Mouse (Mus musculus) urinary bladder, postnatal 25 days (tissue): ENCODE results near the gene Krtap4-1.
"Not testable (repeated sequence)": the region's sequence is repeated elsewhere in the genome, so short reads cannot be mapped to it uniquely, and the experiment has no call there.

Experiments used
- DNase-seq: peaks from one replicate; pipeline ENCODE4 v3.0.0; 2022; ENCODE audit warnings: low spot score

The Krtap4-1 gene

DNA sequence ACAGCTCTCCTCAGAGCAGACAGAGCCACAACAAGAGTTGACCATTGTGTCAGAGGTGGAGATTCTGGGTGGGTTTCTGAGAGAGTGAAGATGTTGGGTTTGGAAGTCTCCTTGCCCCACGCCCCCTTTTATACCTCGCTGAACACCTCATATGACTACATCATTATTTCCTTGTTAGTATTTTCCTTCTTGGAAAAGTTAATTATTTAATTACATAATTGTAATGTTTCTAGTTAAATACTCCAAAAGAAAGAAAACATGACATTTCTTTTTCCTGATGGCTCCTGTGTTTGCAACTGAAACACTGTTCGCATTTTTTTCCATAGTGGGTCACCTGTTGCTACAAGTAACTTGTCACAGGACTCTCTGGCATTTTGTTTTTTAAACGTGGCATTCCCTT, at the start of gene Krtap4-1:
Gene Krtap4-1 (minus strand): TSS at position 101 of the 400 bp plus-strand sequence.
- DNase-seq: no peak

DNA sequence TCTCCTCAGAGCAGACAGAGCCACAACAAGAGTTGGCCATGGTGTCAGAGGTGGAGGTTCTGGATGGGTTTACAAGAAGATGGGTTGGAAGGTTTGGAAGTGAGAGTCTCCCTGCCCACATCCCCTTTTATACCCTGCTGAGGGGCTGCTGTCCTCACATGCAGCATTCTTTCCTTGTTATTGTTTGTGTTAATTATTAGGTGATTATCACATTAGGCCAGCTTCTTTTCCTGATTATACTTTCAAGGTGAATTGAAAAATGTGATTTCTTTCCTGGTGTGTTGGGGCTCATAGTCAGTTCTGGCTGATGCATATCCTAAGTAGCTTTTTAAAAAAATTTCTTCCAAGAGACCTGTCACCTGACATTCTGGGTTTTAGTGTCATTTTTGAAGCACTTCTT, 37.8 kb upstream of the Krtap4-1 start, which contains the start of gene Krtap4-6:
Gene Krtap4-6 (minus strand): TSS at position 101 of the 400 bp plus-strand sequence.
- DNase-seq: no peak

DNA sequence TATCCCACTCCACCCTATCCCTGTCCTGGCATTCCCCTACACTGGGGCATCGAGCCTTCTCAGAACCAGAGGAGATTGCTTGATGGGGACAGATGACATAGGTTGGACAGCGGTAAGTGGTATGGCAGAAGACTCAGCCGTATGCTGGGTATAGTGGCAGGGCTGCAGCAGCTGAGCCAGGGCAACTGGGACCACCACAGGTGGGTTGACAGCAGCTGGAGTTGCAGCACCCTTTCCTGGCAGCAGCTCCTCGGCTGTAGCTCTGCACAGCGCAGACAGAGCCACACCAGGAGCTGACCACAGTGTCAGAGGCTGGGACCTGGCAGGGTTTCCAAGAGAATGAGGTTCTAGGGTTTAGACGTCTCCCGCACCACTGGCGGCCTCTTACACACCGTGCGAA, 34.8 kb upstream of the Krtap4-1 start:
- no peak for DNase-seq

DNA sequence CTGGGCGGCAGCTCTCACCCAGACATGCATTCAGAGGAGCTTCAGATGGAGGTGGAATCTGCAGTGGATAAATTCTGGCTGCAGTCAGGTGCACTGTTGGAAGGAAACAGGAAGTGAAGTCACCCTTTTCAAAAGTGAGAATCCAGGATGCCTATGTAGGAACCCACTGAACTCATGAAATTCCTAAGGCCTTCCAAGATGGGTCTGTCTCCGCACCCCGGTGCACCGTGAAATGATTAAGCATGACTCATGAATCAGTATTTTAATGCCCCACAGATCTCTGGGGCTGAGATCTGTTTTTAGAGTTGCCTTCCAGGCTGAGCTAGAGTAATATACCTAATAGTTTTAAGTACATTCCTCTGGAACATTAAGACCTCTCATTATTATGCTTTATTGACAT, 31.2 kb upstream of the Krtap4-1 start:
- DNase-seq: no peak

DNA sequence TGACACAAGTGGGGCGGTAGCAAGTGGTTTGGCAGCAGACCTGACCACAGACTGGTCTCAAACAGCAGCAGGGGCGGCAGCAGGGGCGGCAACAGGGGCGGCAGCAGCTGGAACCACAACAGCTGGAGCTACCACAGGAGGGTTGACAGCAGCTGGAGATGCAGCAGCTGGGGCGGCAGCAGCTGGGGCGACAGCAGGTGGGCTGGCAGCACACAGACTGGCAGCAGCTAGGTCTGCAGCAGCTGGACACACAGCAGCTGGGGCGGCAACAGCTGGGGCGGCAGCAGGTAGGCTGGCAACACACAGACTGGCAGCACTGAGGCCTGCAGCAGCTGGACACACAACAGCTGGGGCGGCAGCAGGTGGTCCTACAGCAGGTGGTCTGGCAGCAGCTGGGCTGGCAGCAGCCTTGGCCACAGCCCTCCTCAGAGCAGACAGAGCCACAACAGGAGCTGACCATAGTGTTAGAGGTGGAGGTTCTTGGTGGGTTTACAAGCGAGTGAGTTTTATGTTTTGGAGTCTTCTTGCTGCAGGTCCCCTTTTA, 30.5 kb upstream of the Krtap4-1 start, which contains the start of gene Gm11563:
Gene Gm11563 (minus strand): TSS at position 494 of the 544 bp plus-strand sequence.
- DNase-seq: not testable (repeated sequence)

DNA sequence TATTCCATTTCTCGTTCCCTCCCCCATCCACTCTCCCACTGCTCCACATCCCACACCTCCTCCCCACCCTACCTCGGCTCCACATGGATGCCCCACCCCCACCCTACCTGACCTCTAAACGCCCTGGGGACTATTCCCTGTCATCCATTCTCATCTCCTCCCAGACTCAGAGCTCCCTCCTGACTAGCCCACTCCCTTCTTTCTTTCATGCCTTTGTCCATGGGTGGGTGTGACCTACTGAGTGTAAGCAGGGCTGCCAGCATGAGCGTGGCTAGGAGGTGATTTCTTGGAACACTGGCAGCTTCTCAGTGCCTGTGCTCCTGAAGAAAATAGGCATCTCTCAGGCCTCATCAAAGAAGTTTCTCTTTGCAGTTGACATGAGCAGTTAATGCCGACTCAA, 29.0 kb upstream of the Krtap4-1 start:
- no peak for DNase-seq

DNA sequence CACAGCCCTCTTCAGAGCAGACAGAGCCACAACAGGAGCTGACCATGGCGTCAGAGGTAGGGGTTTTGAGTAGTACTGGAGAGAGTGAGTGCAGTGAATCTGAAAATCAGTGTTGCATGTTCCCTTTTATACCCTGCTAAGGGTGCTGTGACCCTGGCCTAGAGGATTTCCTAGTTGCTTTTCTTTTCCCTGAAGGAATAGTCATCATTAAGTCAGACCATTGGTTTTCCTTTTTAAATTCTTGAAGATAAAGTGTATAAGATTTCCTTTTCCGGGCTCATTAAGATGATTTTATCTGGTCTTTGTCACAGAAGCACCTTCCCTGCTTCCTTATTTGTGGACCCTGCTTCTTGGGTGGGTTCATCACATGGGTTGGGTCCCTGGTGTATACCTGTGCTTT, 22.1 kb upstream of the Krtap4-1 start, which contains the start of gene Gm11555:
Gene Gm11555 (minus strand): TSS at position 101 of the 400 bp plus-strand sequence.
- DNase-seq: no peak

DNA sequence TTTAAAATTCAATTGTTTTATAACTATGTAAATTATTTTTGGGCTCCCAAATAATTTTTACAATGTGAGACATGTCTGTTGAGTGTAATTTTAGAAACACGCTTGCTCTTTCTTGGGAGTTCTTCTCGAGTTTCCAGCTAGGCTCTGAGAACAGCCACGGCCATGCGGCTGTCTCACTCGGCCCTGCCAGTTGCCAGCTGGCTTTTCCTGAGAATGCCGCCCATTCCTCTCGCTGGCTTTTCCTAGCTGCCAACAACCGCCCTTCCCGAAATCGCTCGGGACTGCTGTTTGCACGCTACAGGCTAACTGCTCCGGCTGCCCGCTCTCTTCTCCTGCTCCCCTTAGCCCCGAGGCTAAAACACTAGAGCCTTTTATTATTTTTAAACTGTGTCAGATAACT, 18.4 kb upstream of the Krtap4-1 start:
- DNase-seq: no peak

DNA sequence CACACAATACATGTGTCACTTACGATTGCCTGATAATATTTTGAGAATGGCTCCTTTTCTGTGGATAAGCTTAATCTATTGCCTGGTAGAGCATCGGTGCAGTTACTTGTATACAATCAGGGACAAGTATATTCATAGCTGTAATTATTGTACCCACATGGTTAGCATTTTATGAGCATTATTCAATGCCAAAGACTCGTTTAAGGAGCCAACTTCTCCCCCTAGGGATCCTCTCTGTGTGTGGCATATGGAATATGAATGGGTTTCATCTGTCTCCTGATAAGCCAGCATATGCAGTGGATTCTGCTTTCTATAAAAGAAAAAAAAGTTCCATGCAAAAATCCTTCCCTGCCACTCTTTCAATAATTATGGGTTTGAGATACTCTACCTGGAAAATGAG, 16.3 kb upstream of the Krtap4-1 start:
- no peak for DNase-seq

DNA sequence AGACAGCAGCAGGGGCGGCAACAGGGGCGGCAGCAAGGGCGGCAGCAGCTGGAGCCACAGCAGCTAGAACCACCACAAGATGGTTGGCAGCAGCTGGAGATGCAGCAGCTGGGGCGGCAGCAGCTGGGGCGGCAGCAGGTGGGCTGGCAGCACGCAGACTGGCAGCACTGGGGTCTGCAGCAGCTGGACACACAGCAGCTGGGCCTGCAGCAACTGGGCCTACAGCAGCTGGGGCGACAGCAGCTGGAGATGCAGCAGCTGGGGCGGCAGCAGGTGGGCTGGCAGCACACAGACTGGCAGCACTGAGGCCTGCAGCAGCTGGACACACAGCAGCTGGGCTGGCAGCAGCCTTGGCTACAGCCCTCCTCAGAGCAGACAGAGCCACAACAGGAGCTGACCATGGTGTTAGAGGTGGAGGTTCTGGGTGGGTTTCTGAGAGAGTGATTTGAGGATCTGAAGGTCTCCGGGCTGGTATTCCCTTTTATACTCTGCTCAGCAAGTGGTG, 15.6 kb upstream of the Krtap4-1 start, which contains the start of gene Krtap4-7:
Gene Krtap4-7 (minus strand): TSS at position 455 of the 505 bp plus-strand sequence.
- not testable (repeated sequence) for DNase-seq

DNA sequence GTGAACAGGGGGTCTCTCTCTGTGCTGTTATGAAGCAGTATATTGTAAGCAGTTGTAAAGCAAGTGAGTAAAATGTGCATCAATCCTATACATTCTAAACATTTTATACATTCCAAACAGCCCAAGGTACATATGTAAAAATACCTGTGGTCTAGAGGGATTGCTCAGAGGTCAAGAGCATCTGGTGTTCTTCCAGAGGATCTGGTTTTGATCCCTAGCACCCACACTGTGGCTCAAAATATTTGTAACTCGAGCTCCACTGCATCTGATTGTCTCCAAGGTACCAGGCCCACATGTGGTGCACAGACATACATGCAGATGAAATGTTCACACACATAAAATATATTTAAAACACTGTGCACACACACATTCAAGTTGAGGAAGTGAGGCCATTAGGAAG, 12.9 kb upstream of the Krtap4-1 start:
- no peak for DNase-seq

DNA sequence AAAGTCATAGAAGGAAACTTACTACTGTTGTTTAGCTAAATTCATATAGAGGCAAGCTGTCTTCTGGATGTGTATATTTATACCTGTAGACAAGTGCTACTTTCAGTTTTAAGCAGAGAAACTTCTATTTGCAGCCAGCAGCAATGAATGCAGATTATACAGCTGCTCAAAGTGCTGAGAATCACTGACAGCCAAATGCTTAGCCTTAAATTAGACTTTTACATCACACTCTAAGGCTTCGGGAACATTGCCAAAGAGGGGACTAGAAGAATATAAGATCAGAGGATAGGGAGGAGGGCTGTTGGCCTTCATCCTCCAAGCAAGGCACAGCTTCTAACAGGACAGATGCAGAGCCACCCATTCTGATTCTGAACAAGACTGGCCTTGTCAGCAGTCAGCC, 9.0 kb upstream of the Krtap4-1 start:
- DNase-seq: no peak

DNA sequence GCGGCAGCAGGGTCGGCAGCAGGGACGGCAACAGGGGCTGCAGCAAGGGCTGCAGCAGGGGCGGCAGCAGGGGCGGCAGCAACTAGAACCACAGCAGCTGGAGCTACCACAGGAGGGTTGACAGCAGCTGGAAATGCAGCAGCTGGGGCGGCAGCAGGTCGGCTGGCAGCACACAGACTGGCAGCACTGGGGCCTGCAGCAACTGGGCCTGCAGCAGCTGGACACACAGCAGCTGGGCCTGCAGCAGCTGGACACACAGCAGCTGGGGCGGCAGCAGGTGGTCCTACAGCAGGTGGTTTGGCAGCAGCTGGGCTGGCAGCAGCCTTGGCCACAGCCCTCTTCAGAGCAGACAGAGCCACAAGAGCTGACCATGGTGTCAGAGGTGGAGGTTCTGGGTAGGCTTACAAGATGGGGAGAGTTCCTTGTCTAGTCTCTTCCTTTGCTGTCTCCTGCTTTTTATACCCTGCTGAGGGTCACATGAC, 6.7 kb upstream of the Krtap4-1 start, which contains the start of gene Krtap4-2:
Gene Krtap4-2 (minus strand): TSS at position 432 of the 482 bp plus-strand sequence.
- no peak for DNase-seq

DNA sequence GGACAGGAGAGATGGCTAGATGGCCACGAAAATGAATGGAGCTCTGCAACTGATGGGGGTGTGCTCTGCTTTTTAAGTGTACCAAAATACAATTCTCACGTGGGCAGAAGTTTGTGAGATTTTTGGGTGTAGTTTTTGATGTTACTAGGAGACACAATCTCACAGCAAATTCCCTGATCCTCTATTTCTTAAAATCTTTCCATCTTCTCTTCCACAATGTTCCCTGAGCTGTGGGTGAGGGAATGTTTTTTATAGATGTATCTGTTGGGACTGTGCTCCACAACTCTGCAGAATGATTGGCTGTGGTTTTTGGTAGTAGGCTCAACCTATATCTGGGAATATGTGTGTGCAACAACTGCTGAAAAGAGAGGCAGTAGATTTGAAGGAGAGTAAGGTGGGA, 5.3 kb upstream of the Krtap4-1 start:
- DNase-seq: no peak

DNA sequence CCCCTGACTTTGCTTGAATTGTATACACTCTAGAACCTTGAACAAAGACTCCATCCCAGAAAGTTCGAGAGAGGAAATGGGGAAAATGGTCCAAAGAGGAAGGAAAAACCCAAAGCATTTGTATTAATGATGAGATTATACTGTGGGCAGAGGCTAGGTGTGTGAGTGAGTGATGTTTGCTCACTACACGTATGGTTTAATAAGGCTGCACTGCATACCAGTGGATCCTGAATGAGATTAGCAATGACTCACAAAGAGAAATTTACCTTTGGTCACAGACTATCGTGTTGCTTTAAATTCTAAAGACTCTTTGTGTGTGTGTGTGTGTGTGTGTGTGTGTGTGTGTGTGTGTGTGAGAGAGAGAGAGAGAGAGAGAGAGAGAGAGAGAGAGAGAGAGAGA, 2.9 kb upstream of the Krtap4-1 start:
- DNase-seq: no peak

DNA sequence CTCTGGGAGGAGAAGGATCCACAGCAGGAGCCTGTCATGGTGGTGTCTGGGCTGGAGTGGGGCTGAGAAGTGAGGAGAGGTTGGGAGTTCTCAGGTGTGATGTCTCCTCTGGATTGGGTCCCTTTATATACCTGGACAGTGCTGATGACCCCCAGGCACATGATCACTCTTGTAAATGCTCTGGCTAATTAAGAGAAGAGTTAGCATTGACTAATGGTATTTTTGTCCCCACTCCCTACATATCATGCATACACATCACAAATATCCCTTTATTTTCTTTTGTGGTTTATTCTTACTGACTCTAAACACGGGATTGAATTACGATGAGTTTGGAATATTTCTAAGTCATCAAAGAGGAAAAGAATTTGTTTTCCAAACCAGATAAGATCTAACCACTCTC, 7.7 kb downstream of the Krtap4-1 start, which contains the start of gene Gm11562:
Gene Gm11562 (minus strand): TSS at position 101 of the 400 bp plus-strand sequence.
- no peak for DNase-seq

DNA sequence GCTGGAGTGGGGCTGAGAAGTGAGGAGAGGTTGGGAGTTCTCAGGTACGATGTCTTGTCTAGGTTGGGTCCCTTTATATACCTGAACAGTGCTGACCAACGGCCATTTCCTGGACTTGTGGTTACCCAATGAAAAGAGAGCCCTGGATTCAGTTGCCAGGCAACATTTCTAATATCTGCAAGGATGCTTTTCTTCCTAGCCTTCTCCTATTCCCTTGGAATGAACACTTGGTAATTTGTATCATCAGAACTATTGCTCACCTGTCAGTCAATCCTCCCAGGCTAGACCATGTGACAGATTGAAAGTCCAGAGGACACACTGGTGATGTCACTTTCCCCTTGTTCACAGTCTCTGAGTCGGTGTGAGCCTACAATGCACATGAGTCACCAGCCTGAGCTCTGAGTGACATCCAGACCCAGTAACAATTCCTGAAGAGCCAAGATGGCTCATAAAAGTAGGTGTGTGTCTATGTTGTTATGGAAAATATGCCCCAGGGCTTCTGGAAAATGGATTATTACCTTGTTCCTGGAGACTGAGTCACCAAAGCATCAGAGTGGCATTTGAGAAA, 13.2 kb downstream of the Krtap4-1 start, which contains the start of gene Krtap2-4:
Gene Krtap2-4 (minus strand): TSS at position 51 of the 568 bp plus-strand sequence.
- DNase-seq: no peak

DNA sequence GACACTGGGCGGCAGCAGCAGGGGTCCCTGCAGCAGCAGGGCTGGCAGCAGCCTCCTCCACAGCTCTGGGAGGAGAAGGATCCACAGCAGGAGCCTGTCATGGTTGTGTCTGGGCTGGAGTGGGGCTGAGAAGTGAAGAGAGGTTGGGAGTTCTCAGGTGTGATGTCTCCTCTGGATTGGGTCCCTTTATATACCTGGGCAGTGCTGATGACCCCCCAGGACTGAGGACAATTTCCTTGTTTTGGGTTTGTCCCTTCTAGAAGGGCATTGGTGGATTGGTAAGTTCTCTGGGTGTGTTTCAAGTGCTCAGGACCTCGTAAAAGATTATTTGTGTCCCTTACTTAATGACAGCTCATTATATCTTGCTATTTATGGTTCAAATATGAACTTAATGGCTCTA, 17.9 kb downstream of the Krtap4-1 start, which contains the start of gene Gm11937:
Gene Gm11937 (minus strand): TSS at position 101 of the 400 bp plus-strand sequence.
- not testable (repeated sequence) for DNase-seq

DNA sequence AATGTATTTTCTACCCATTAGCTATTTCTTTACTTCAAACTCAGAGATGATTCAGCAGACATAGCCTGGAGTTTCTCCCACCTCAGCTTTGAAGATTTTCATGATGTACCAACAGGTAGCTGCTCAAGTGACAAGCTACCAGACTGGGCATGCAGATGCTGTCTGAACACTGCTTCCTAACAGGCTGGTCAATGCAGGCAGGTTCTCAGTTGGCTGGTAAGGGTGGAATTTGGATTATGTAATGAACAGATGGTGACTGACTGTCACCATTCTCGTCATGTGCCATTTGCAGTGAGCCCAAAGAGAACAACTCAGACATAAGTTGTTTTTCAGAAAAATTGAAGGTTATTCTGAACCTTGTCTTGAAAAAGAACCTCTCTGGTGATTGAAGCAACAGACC, 18.9 kb downstream of the Krtap4-1 start:
- no peak for DNase-seq

DNA sequence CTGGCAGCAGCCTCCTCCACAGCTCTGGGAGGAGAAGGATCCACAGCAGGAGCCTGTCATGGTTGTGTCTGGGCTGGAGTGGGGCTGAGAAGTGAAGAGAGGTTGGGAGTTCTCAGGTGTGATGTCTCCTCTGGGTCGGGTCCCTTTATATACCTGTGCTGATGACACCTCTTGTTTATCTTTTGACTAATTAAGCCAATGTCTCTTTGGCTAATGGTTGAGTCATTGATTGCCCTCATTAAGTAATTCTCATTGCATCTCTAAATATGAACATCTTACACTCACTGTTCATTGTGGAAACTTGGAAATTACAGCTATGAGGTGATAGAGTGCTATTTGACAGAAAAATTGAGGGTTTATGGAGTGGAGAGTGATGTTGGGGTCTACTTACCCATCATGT, 24.8 kb downstream of the Krtap4-1 start, which contains the start of gene Gm11938:
Gene Gm11938 (minus strand): TSS at position 101 of the 400 bp plus-strand sequence.
- DNase-seq: not testable (repeated sequence)

DNA sequence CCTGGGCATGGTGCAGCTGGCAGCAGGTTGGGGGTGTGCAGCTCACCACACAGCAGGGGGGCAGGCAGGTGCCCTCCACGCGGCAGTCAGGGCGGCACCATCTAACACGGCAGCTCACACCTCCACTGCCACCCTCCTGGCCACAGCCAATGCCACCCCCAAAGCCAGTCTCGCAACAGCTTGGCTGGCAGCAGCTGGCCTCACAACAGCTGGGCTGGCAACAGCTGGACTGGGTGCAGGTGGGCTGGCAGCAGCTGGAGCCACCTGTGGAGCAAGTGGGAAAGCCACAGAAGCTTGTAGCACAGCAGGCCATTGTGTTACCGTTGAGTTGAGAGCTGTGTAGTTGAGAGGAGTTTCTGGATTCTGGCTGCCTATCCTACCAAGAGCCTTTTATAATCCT, 30.3 kb downstream of the Krtap4-1 start, which contains the start of gene Krtap9-3:
Gene Krtap9-3 (minus strand): TSS at position 364 of the 400 bp plus-strand sequence.
- DNase-seq: not testable (repeated sequence)

DNA sequence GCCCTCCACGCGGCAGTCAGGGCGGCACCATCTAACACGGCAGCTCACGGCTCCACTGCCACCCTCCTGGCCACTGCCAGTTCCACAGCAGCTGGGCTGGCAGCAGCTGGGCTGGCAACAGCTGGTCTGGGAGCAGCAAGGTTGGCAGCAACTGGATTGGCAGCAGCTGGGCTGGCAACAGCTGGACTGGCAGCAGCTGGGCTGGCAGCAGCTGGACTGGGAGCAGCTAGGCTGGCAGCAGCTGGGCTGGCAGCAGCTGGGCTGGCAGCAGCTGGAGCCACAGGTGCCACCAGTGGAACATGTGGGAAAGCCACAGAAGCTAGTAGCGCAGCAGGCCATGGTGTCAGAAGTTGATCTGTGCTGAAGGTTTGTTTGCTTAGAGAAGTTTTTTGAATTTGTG, 37.1 kb downstream of the Krtap4-1 start, which contains the start of gene Krtap1-3:
Gene Krtap1-3 (minus strand): TSS at position 359 of the 400 bp plus-strand sequence.
- no peak for DNase-seq

DNA sequence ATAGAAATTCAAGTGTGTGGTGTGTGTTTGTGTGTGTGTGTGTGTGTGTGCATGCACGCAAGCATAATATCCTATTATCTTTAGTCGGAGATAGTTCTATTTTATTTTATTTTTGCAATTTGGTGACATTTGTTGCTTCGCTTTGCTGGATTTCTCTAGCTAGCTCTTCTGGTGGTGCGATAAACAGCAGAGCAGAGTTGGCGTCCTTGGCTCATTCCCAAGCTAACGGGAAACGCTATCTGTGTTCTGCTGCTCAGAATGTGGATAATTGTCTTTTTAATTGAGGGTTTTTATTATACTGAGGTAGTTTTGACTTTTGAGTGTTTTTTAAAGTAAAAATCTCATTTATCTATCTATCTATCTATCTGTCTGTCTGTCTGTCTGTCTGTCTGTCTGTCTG, 42.9 kb downstream of the Krtap4-1 start:
- no peak for DNase-seq
